Comparison of ENCODE assay signal across 12 mouse cellular contexts in the genomic region with DNA sequence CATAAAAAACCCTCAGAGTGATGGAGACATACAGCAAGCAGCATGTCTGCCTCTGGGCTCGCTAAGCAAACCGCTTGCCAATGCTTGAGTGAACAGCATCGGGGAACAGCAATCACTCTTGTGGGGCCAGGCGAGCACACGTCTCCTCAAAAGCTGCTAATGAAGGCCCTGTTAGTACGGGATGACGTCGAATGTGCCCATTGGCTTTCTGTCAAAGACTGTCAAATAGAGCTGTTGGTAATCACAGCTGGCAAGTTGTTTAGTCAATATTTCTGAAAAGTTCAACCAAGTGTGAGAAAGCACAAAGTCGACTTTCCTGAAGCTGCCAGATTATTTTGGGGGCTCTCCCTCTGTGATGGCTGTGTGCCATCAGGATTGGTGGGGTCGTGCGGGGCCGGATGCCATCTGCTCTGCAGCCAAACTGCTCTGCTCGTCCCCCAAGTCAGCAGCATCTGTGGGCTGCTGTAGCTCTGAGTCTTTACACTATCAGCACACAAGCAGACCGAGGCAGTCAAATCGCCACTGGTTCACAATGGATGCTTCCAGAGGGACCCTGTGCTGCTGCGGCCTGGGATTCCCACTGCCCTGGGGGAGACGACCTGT.
A peak's percentile ranks its signal among the peaks of the same experiment; 100 is the strongest.
DNase-seq lines count a peak whose midpoint lies in the region; ATAC-seq and TF ChIP-seq lines count a peak whose summit lies in the region.
"Had no signal": no experiment of that assay in that cellular context is flagged by ENCODE, and none has a peak within 500 bp of the region (broad histone marks: within the 10 kb centered on the region; RNA-seq: fewer than 3 reads in every experiment).

No protein-coding gene starts in this region.

- H3K9me3 ChIP-seq in forebrain, embryonic 12.5 days = no peaks in the 10 kb centered on the region
- H3K9me3 ChIP-seq in hindbrain, postnatal 0 days (ENCODE audit: low read length) = no peaks in the 10 kb centered on the region
- no peaks in the 10 kb centered on the region for H3K9me3 ChIP-seq in heart, embryonic 12.5 days (replicated peaks)
- H3K9me3 ChIP-seq: liver, embryonic 13.5 days; megakaryocyte, embryonic 14.5 days had no signal

- H3K27ac ChIP-seq in forebrain, embryonic 12.5 days = no peak overlapping the region
- H3K27ac ChIP-seq in hindbrain, postnatal 0 days = peak overlapping the region; percentile 43; the same call in 1 of the 2 replicates
- no peak overlapping the region for H3K27ac ChIP-seq in heart, embryonic 12.5 days (ENCODE audit: poor library complexity, severe bottlenecking)
- H3K27ac ChIP-seq: liver, embryonic 13.5 days had no signal

- H3K36me3 ChIP-seq in forebrain, embryonic 12.5 days (replicated peaks) = no peaks in the 10 kb centered on the region
- no peaks in the 10 kb centered on the region for H3K36me3 ChIP-seq in hindbrain, postnatal 0 days (ENCODE audit: insufficient read depth, low read length)
- no peaks in the 10 kb centered on the region for H3K36me3 ChIP-seq in heart, embryonic 12.5 days
- H3K36me3 ChIP-seq: liver, embryonic 13.5 days had no signal

- intact Hi-C loops in left cerebral cortex, postnatal 4 days (cut with DNase I) = no loop called here
- intact Hi-C loops in left cerebral cortex, postnatal 10 days (cut with DNase I) = no loop called here

- H3K4me3 ChIP-seq in forebrain, embryonic 12.5 days (replicated peaks) = no peak overlapping the region
- H3K4me3 ChIP-seq in hindbrain, postnatal 0 days (ENCODE audit: low read length) = no peak overlapping the region
- no peak overlapping the region for H3K4me3 ChIP-seq in heart, embryonic 12.5 days
- H3K4me3 ChIP-seq: liver, embryonic 13.5 days; megakaryocyte, embryonic 14.5 days had no signal

- H3K4me1 ChIP-seq in forebrain, embryonic 12.5 days = peaks cover 48% of the 10 kb centered on the region
- peaks cover 41% of the 10 kb centered on the region for H3K4me1 ChIP-seq in hindbrain, postnatal 0 days (ENCODE audit: insufficient read depth, low read length)
- peaks cover 66% of the 10 kb centered on the region for H3K4me1 ChIP-seq in heart, embryonic 12.5 days (replicated peaks)

- H3K4me2 ChIP-seq in forebrain, embryonic 12.5 days = no peak overlapping the region
- H3K4me2 ChIP-seq in hindbrain, postnatal 0 days (ENCODE audit: low read depth, low read length) = no peak overlapping the region
- H3K4me2 ChIP-seq in heart, embryonic 12.5 days = no peak overlapping the region
- H3K4me2 ChIP-seq: liver, embryonic 13.5 days had no signal

- DNase-seq in cerebellum, adult 11-12 months = peak; percentile 33
- DNase-seq in cerebellum, adult 8-10 months = no peak
- DNase-seq in left cerebral cortex, postnatal 4 days = peak; percentile 81
- DNase-seq in left cerebral cortex, postnatal 10 days (ENCODE audit: extremely low spot score in 1 of 2, low spot score in 2 of 2) = no peak
- DNase-seq in hindbrain, postnatal 0 days (ENCODE audit: low spot score) = peak; percentile 78
- DNase-seq in embryo, embryonic 9.5 days (ENCODE audit: extremely low spot score) = no peak
- DNase-seq: adrenal gland, postnatal 10 days; liver, embryonic 13.5 days; spleen, adult 18-20 months had no signal

- peak; percentile 33; the same call in 1 of the 2 replicates for ATAC-seq in forebrain, embryonic 12.5 days (ENCODE audit: low FRiP score)
- peak; percentile 72 for ATAC-seq in hindbrain, postnatal 0 days
- no peak for ATAC-seq in heart, embryonic 12.5 days (ENCODE audit: insufficient number of reproducible peaks, low FRiP score)

- no peak overlapping the region for H3K9ac ChIP-seq in forebrain, embryonic 12.5 days
- no peak overlapping the region for H3K9ac ChIP-seq in hindbrain, postnatal 0 days (replicated peaks; ENCODE audit: low read length)
- H3K9ac ChIP-seq in heart, embryonic 12.5 days = no peak overlapping the region
- H3K9ac ChIP-seq: liver, embryonic 13.5 days had no signal

- WGBS in forebrain, embryonic 12.5 days = 57% methylated on average over 17 of the region's 17 CpGs
- WGBS in hindbrain, postnatal 0 days = 30% methylated on average over 17 of the region's 17 CpGs
- 80% methylated on average over 17 of the region's 17 CpGs for WGBS in heart, embryonic 12.5 days

- no peaks in the 10 kb centered on the region for H3K27me3 ChIP-seq in forebrain, embryonic 12.5 days
- no peaks in the 10 kb centered on the region for H3K27me3 ChIP-seq in hindbrain, postnatal 0 days (ENCODE audit: insufficient read depth, low read length)
- no peaks in the 10 kb centered on the region for H3K27me3 ChIP-seq in heart, embryonic 12.5 days (replicated peaks)
- H3K27me3 ChIP-seq: liver, embryonic 13.5 days; megakaryocyte, embryonic 14.5 days had no signal

- TF ChIP-seq CTCF in hindbrain, postnatal 0 days (IDR thresholded peaks at IDR 0.05; ENCODE audit: low read depth) = no peak

Comparison
In these comparisons a context has a peak if more than half of its experiments do, and no peak if none do; other contexts are left out.
1. DNase-seq: peak in cerebellum, adult 11-12 months (single experiment), left cerebral cortex, postnatal 4 days (single experiment) and hindbrain, postnatal 0 days (single experiment); none in cerebellum, adult 8-10 months (single experiment), left cerebral cortex, postnatal 10 days (0 of 2) and embryo, embryonic 9.5 days (single experiment).